Mouse (Mus musculus) heart, embryonic 15.5 days (tissue): ENCODE results near the gene Zfhx2. TPM values are rescaled to one million over a fixed set of nuclear protein-coding genes. Genes with fewer than 3 reads are reported as not detected.

Source experiments
- ATAC-seq: fragments of 200-750 bp; cut with Nextera tagmentation; replicated peaks from 2 replicates; pipeline ENCODE4 v1.8.0; 2017; ENCODE audit warnings: low read depth, moderate TSS enrichment; ENCODE audit not compliant: insufficient number of reproducible peaks, insufficient read depth, low FRiP score
- H3K27ac ChIP-seq: fragments of 300-500 bp; sonication (generic); 2 replicates; pipeline ENCODE4 v1.5.1; 2015; ENCODE audit warnings: mild to moderate bottlenecking, inconsistent platforms
- H3K27me3 ChIP-seq: fragments of 300-500 bp; sonication (generic); 2 replicates; pipeline ENCODE4 v1.6.1; 2015; ENCODE audit warnings: inconsistent platforms
- H3K36me3 ChIP-seq: fragments of 300-500 bp; sonication (generic); 2 replicates; pipeline ENCODE4 v1.6.1; 2015; ENCODE audit warnings: mild to moderate bottlenecking, inconsistent platforms
- H3K4me1 ChIP-seq: fragments of 300-500 bp; sonication (generic); replicated peaks from 2 replicates; pipeline ENCODE4 v1.6.1; 2015; ENCODE audit warnings: inconsistent platforms
- H3K4me2 ChIP-seq: fragments of 300-500 bp; sonication (generic); 2 replicates; pipeline ENCODE4 v1.6.1; 2015; ENCODE audit warnings: inconsistent platforms, mild to moderate bottlenecking, moderate library complexity
- H3K4me3 ChIP-seq: fragments of 300-500 bp; sonication (generic); 2 replicates; pipeline ENCODE4 v1.5.1; 2015; ENCODE audit warnings: mild to moderate bottlenecking, inconsistent platforms
- H3K9ac ChIP-seq: fragments of 300-500 bp; sonication (generic); 2 replicates; pipeline ENCODE4 v1.6.1; 2015; ENCODE audit warnings: mild to moderate bottlenecking, inconsistent platforms
- H3K9me3 ChIP-seq: fragments of 300-500 bp; sonication (generic); replicated peaks from 2 replicates; pipeline ENCODE4 v1.6.1; 2016; ENCODE audit warnings: inconsistent platforms
- WGBS: fragments of 180-500 bp; shearing (Covaris S2); methylation state at CpG from one replicate; pipeline ENCODE4 v1.1.7; 2015; ENCODE audit warnings: mixed read lengths; 5-methylcytosine and 5-hydroxymethylcytosine counted together
- polyA plus RNA-seq: library from polyadenylated mRNA; unstranded; fragments of >200 nt; fragmentation: Nextera tagmentation; extraction: Ambion mirVana; gene quantifications from 2 replicates; pipeline ENCODE4 v1.2.1, GENCODE M21; 2015

Zfhx2 gene
- polyA plus RNA-seq, 1 experiment from 2014 or later = 2.6 TPM

DNA sequence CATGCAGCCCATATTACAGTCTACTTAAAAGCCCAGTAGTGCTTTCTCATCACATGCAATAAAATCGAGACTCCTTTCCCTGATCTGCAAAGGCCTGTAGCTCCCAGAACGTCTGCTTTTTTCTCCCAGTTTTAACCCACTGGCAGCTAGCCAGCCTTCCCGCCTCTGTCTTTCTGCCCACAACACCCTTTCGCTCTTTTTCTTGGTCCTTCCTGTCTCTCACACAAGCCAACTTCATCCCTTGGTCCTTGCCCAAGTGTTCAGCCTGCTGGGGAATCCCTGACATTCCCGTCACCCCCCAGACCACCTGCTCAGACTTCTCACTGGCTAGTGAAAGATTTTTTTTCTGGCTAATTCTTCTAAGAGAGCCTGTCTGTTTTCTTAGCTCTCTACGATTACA, 15.9 kb downstream of the Zfhx2 start:
- Histone ChIP-seq H3K27me3 (peaks cover 46% of the 10 kb centered on the region), H3K36me3 (no peaks in the 10 kb centered on the region), H3K4me3 (no peak overlapping the region), H3K4me1 (peaks cover 38% of the 10 kb centered on the region), H3K9ac (no peak overlapping the region), H3K27ac (no peak overlapping the region), H3K4me2 (no peak overlapping the region), H3K9me3 (no peaks in the 10 kb centered on the region)
- ATAC-seq = no peak
- 30% methylated on average over 6 of the region's 6 CpGs for WGBS

GRCm38 (mm10) chr14:55074416-55074815, 17.7 kb downstream of the Zfhx2 start:
- no peaks in the 10 kb centered on the region for H3K9me3 ChIP-seq
- no peaks in the 10 kb centered on the region for H3K36me3 ChIP-seq
- H3K9ac ChIP-seq = no peak overlapping the region
- H3K4me1 ChIP-seq = peaks cover 35% of the 10 kb centered on the region
- 88% methylated on average over 12 of the region's 12 CpGs for WGBS
- H3K27me3 ChIP-seq = peaks cover 46% of the 10 kb centered on the region
- H3K4me3 ChIP-seq = no peak overlapping the region
- no peak overlapping the region for H3K27ac ChIP-seq
- ATAC-seq = no peak
- H3K4me2 ChIP-seq = no peak overlapping the region

DNA sequence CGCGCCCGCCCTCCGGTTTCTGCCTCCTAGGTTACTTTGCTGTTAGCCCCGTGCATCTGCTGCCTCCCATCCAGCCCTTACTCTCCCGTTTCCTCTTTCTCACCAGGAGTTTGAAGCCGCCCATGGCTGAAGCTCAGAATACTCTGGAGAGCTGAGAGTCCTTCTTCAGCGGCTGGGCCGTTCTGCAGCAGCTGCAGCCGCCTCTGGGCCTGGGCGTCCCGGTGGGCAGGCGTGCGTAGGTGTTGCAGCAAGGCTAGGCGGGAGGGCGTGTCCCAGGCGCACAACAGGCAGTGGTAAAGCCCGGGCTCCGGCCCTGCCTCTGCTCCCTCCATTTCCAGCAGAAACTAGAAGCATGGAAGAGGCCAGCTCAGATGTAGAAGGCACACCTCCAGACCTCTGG, 20.4 kb downstream of the Zfhx2 start:
- Histone ChIP-seq H3K36me3 (no peaks in the 10 kb centered on the region), H3K27me3 (peaks cover 23% of the 10 kb centered on the region), H3K4me1 (peaks cover 13% of the 10 kb centered on the region), H3K9ac (no peak overlapping the region; the same call in 1 of the 2 replicates), H3K27ac (no peak overlapping the region), H3K4me3 (peak overlapping the region; percentile 14; the same call in 1 of the 2 replicates), H3K4me2 (no peak overlapping the region), H3K9me3 (no peaks in the 10 kb centered on the region)
- no peak for ATAC-seq
- WGBS = 27% methylated on average over 19 of the region's 19 CpGs

GRCm38 (mm10) chr14:55066042-55066441, 26.1 kb downstream of the Zfhx2 start:
- Histone ChIP-seq H3K9ac (no peak overlapping the region), H3K4me1 (peaks cover 11% of the 10 kb centered on the region), H3K27ac (no peak overlapping the region), H3K4me2 (no peak overlapping the region), H3K36me3 (no peaks in the 10 kb centered on the region), H3K9me3 (no peaks in the 10 kb centered on the region), H3K4me3 (no peak overlapping the region), H3K27me3 (peaks cover 25% of the 10 kb centered on the region)
- ATAC-seq = no peak
- 82% methylated on average over 8 of the region's 8 CpGs for WGBS

DNA sequence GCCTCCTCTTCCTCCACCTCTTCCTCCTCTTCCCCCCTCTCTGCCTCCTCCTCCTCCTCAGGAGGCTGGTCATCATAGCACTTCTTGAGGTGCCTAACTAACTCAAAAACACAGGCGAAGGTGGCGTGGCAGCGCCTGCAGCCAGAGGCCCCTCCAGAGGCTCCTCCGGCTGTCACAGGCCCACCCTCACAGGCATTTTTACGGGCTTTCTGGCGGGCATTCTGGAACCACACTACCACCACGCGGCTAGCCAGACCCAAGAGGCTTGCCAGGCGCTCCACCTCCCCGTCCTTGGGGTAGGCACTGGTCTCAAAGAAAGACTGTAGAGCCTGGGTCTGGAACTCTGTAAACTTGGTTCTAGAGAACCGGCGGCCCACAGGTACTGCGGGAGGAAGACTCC, 26.7 kb downstream of the Zfhx2 start:
- peaks cover 25% of the 10 kb centered on the region for H3K27me3 ChIP-seq
- no peaks in the 10 kb centered on the region for H3K9me3 ChIP-seq
- H3K27ac ChIP-seq = no peak overlapping the region
- WGBS = 79% methylated on average over 13 of the region's 13 CpGs
- ATAC-seq = no peak
- no peak overlapping the region for H3K4me2 ChIP-seq
- no peaks in the 10 kb centered on the region for H3K36me3 ChIP-seq
- H3K9ac ChIP-seq = no peak overlapping the region
- H3K4me1 ChIP-seq = peaks cover 11% of the 10 kb centered on the region
- H3K4me3 ChIP-seq = no peak overlapping the region

DNA sequence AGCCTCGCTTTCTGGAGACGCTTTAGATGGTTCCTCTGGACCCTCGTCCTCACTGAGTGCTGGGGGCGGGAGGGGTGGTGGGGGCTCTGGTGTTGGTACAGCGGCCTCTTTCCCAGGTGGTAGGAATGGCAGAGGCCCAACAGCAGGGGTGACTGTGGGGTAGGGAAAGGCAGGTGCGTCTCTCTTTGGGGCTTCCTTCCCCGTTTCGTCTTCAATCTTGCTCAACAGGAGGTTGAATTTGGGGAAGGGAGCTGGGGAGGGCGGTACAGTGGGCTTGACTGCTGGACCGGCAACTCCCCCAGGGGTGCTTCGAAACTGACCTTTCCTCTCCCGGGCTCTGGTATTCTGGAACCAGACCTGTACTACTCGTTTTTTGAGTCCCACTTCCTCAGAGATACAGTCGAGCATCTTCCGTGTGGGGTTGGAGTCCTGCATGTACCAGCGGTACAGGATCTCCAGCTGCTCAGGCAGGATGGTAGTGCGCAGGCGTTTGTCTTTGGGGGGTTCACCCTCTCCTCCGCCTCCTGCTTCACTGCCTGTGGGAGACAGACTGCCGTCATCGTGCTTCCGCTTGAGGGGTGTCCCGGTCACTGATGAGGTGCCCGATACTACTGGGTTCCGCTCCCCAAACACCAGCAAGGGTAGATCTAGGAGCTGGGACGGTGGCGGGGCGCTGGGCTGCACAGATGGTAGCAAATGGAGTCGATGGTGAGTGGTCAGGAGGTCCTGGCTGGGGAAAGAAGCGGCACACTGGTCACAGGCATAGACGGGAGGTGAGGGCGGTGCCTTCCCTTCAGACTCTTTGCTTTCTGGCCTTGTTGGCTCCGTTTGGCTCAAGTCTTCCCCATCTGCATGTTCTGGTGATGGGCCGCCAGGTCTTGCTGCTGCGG, 27.4 kb downstream of the Zfhx2 start:
- Histone ChIP-seq H3K9me3 (no peaks in the 10 kb centered on the region), H3K4me3 (no peak overlapping the region), H3K4me1 (peaks cover 11% of the 10 kb centered on the region), H3K9ac (no peak overlapping the region), H3K4me2 (no peak overlapping the region), H3K27me3 (peaks cover 25% of the 10 kb centered on the region), H3K27ac (no peak overlapping the region), H3K36me3 (no peaks in the 10 kb centered on the region)
- ATAC-seq = no peak
- 65% methylated on average over 35 of the region's 35 CpGs for WGBS

DNA sequence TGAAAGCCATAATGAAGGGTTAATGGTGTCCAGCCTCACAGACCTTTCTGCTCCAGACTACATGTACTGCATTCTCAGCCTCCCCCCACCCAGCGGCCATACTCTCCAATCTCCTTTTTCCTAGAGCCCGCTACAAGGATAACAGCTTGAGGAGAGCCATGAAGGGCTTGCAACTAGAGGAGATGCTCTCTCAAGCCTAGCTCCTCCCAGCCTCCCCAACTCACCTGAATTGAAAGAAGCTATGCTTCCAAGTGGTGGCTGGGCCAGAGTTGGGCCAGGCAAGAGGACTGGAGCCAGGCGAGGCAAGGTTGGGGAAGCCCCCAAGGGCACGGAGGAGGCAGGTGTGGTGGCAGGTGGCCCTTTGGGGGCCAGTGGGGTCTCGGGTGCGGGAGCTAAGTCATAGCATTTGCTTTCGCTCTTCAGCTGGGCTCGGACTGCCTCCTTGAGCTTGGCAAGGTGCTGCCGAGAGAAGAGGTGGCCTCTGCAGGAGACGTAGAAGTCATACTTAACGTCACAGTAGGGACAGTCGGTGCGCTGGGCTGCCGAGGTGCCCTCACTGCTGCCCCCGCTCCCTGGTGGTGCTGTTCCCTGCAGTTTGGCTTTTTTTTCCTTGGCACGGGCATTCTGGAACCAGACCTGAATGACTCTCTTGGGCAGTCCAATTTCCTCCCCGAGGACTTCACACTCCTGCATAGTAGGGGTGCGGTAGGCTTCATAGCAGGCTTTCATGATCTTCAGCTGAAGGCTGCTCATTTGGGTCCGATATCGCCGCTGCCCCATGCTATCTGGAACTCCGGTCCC, 28.3 kb downstream of the Zfhx2 start:
- Histone ChIP-seq H3K9ac (no peak overlapping the region), H3K27me3 (peaks cover 25% of the 10 kb centered on the region), H3K4me2 (no peak overlapping the region), H3K36me3 (no peaks in the 10 kb centered on the region), H3K27ac (no peak overlapping the region), H3K4me3 (no peak overlapping the region), H3K9me3 (no peaks in the 10 kb centered on the region), H3K4me1 (peaks cover 11% of the 10 kb centered on the region)
- no peak for ATAC-seq
- WGBS = 77% methylated on average over 22 of the region's 22 CpGs

DNA sequence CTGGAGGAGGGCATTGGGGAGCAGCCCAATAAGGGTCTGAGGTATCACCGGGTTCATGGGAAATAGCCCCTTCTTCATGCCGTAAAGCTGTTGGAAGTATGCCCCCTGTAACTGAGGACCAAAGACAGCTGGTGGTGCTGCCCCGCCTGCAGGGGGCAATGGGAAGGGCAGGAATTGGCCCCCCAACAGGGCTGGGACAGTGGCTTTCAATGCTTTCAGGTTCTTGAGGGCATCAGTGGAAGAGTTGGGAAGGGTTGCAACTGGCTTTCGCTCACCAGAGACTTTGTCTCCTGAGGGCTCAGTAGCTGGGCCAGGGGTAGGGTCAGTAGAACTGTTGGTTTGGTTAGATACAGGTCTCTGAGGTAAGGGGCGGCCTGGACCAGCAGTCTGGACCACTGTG, 29.0 kb downstream of the Zfhx2 start:
- no peaks in the 10 kb centered on the region for H3K36me3 ChIP-seq
- WGBS = 73% methylated on average over 5 of the region's 5 CpGs
- H3K27ac ChIP-seq = no peak overlapping the region
- peak overlapping the region; percentile 55; the same call in 1 of the 2 replicates for H3K4me2 ChIP-seq
- H3K4me1 ChIP-seq = peaks cover 11% of the 10 kb centered on the region
- ATAC-seq = no peak
- H3K9me3 ChIP-seq = no peaks in the 10 kb centered on the region
- H3K4me3 ChIP-seq = no peak overlapping the region
- H3K27me3 ChIP-seq = peaks cover 25% of the 10 kb centered on the region
- H3K9ac ChIP-seq = 0 out of 2 replicates have a peak overlapping the region, but pooled peaks have one; percentile 12

GRCm38 (mm10) chr14:55062626-55063025, 29.5 kb downstream of the Zfhx2 start:
- 8% methylated on average over 17 of the region's 17 CpGs for WGBS
- peak; percentile 55; the same call in 1 of the 2 replicates for ATAC-seq
- H3K4me3 ChIP-seq = peak overlapping the region; percentile 21
- H3K4me1 ChIP-seq = peaks cover 11% of the 10 kb centered on the region
- H3K27ac ChIP-seq = no peak overlapping the region
- H3K9me3 ChIP-seq = no peaks in the 10 kb centered on the region
- H3K36me3 ChIP-seq = no peaks in the 10 kb centered on the region
- H3K4me2 ChIP-seq = peak overlapping the region; percentile 55
- peaks cover 25% of the 10 kb centered on the region for H3K27me3 ChIP-seq
- peak overlapping the region; percentile 12; the same call in 1 of the 2 replicates for H3K9ac ChIP-seq

DNA sequence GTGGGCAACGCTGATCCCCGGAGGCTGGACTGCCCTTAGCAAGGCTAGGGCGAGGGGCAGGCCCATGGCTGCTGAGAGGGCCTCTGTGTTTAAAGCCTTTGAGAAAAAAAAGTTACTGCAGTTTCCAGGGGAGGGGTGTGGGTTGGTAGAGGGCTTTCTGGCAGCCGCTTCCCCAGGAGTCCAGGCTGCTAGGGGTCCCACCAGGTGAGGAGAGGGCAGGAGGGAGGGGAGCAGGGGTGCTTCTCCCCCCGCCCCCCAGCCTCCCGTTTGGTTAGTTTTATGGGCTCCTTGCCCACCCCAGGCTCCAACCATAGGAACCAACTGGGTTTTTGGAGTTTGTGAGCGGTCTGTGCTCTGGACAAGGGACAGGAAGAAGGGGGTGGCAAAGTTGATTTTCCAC, 30.3 kb downstream of the Zfhx2 start:
- ATAC-seq = no peak
- H3K9ac ChIP-seq = no peak overlapping the region

GRCm38 (mm10) chr14:55059931-55060330, 32.2 kb downstream of the Zfhx2 start:
- 48% methylated on average over 5 of the region's 5 CpGs for WGBS
- H3K27ac ChIP-seq = no peak overlapping the region
- H3K9ac ChIP-seq = no peak overlapping the region
- no peak overlapping the region for H3K4me2 ChIP-seq
- no peak for ATAC-seq
- H3K4me3 ChIP-seq = no peak overlapping the region
- H3K36me3 ChIP-seq = no peaks in the 10 kb centered on the region
- H3K27me3 ChIP-seq = peaks cover 23% of the 10 kb centered on the region
- H3K4me1 ChIP-seq = peaks cover 11% of the 10 kb centered on the region
- H3K9me3 ChIP-seq = no peaks in the 10 kb centered on the region

More for the DNA sequence above, 30.3 kb downstream of the Zfhx2 start:
- WGBS = 58% methylated on average over 7 of the region's 7 CpGs
- Histone ChIP-seq H3K27ac (no peak overlapping the region), H3K27me3 (peaks cover 25% of the 10 kb centered on the region), H3K4me3 (no peak overlapping the region), H3K36me3 (no peaks in the 10 kb centered on the region), H3K4me2 (no peak overlapping the region), H3K9me3 (no peaks in the 10 kb centered on the region), H3K4me1 (peaks cover 11% of the 10 kb centered on the region)
